Mouse (Mus musculus) left cerebral cortex, postnatal 25 days (tissue): ENCODE measurements around the gene Rab15. TPM values are rescaled to one million over a fixed set of nuclear protein-coding genes. Genes with fewer than 3 reads are reported as not detected.
"Not testable (repeated sequence)": the region's sequence is repeated elsewhere in the genome, so short reads cannot be mapped to it uniquely, and the experiment has no call there.

Experiments used
- DNase-seq, 2 experiments: peaks; one replicate each; pipeline ENCODE4 v3.0.0; 2022; ENCODE audit warnings: low spot score in 2 of 2, mixed read lengths in 1 of 2
- intact Hi-C: fragments of 180-260 bp; cut with DNase I; formaldehyde crosslinking; loops from one replicate; pipeline ENCODE4 v1.15.1; 2025
- total RNA-seq, 2 experiments: library from RNA; stranded (reverse); gene quantifications; 2 replicates each; pipeline ENCODE4 v1.2.3; 2021

Rab15 gene
- total RNA-seq, 2 experiments from 2014 or later: 267 to 271 TPM

GRCm38 (mm10) chr12:76822002-76822650, 582 bp downstream of the Rab15 start:
- DNase-seq: peak; percentile 42 to 53

GRCm38 (mm10) chr12:76820615-76821014, 2.1 kb downstream of the Rab15 start:
- intact Hi-C loops: loop anchor here (2.0 kb wide), 1 partner anchor 18 kb away; no protein-coding TSS in a partner anchor
- DNase-seq: no peak

More at GRCm38 (mm10) chr12:76822002-76822650, 582 bp downstream of the Rab15 start:
- intact Hi-C loops: no loop called here

DNA sequence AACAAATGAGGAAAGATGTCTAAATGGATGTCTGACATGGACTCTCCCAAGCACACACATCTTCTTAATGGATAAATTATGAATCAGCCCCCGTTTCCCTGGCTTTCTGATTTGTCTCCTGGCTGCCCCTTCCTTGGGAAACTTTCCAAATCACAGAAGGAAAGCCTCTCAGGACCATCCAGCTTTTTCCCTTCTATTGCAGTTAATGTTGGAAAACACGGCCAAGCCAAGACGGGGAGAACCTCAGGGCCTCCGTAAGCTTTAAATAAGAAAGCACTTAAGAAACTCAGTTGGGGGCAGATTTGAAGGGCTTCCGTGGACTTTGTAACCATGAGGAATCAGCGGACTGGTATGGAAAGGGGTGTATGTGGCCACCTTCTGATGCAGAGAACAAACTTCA, 2.9 kb downstream of the Rab15 start:
- intact Hi-C loops: loop anchor here (2.0 kb wide), 1 partner anchor 17 kb away; no protein-coding TSS in a partner anchor
- DNase-seq: no peak

GRCm38 (mm10) chr12:76818908-76819307, 3.8 kb downstream of the Rab15 start:
- intact Hi-C loops: no loop called here
- DNase-seq: peak; percentile 72 to 93

DNA sequence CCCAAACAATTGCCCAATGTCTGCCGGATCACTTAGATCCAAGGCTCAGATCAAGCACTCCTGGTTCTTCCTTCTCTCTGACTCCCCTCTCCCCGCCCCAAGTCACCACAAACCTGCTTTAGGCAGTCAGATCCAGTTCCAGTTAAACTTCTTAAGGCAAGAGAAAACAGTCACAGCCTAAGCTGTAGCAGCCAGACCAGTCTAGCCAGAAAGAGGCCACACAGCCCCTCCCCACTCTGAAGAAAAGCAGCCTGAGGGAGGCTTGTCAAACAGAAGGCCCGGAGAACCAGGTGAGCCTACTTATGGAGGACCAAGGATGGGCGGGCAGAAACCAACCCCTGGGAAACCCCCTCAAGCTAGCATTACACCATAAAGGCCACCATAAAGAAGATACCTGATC, 4.6 kb downstream of the Rab15 start:
- no peak for DNase-seq
- intact Hi-C loops: no loop called here

DNA sequence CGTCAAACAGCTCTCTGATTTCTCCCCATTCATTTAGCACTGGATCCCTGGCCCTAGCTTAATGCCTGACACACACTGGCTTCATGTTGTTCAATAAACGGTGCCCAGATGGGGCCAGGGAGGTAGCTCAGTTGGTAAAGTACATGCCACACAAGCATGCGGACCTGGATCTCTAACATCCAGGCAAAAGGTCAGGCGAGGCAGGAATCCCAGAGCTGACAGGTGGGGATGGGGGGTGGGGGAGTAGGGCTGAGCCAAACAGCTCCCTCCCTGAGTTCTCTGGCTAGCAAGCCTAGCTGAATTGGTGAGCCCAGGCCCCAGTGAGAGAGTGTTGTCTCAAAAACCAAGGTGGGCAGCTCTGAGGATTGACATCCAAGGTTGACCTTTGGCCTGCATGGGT, 5.5 kb downstream of the Rab15 start:
- intact Hi-C loops: no loop called here

DNA sequence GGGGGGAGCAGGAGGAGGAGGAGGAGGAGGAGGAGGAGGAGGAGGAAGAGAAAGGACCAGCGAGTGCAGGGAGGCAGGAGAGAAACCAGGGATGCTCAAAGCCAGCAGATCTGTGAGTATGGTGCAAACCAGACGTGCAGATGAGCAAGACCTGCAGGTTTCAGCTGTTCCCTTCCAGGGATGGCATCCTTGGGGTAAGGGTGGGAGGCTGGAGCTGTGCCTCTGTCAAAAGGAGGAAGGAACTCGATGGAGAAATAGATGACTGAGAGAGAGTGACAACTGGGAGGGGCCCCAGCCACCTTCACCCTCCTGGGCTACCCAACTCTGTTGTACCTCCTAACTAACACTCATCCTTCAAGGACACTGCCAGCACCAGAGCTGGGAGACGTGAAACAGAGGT, 6.0 kb downstream of the Rab15 start:
- DNase-seq: no peak
- intact Hi-C loops: no loop called here

More for the DNA sequence above, 5.5 kb downstream of the Rab15 start:
- no peak for DNase-seq

GRCm38 (mm10) chr12:76814120-76814519, 8.6 kb downstream of the Rab15 start:
- no peak for DNase-seq
- intact Hi-C loops: no loop called here

GRCm38 (mm10) chr12:76813543-76813942, 9.2 kb downstream of the Rab15 start:
- no peak for DNase-seq
- intact Hi-C loops: no loop called here

DNA sequence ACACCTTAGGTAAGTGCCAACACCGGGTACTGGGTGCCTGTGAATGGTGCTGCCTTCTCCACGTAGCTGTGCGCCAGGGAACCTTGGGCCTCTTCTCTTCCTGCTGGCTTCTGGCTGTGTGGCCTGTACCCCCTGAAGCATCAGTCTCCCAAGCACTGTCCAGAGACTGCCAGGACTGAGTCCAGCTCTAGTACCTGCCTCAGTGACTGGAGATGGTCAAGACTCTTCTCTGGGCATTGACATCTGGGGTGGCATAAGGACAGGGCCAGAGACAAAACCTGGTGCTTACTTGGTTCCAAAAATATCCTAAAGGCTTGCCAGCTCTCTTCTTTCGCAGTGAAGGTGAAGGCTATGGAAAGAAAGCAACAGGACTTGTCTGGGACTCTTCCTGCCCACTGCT, 11.7 kb downstream of the Rab15 start:
- DNase-seq: no peak
- intact Hi-C loops: no loop called here

DNA sequence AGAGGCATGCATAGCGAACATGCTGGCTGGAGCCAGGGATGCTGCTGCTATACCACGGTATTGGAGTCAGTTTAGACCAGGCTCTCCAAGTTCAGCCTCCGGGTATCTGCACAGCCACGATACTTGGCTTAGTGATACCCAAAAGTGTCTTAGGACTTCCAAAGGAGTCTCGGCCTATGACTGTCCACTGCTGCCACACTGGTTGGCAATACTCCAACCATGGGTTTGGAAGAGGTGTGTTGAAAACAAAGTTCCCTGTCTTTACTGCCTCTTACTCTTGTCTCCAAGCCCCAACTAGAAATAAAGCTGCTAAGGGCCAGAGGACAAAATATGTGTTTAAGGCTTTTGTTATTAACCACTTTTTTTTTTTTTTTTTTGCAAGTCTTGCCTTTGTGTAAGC, 12.2 kb downstream of the Rab15 start:
- DNase-seq: no peak
- intact Hi-C loops: no loop called here

DNA sequence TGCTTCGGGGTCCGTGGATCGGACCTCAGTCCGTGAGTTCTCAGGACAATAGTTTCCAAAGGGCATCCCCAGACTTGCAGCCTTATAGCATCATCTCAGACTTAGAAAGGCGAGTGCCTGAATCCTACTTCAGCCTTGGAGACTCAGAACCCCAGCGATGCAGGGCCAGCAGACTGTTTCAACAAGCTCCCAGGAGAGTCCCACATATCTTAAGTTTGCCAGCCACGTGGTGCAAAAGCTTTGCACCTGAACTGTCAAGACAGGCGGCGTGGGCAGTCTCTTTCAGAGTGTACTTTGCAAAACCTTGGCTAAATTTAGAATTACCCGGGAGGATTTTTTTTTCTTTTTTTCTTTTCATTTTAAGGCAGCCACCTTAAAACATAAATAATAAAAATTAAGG, 14.9 kb downstream of the Rab15 start:
- DNase-seq: peak; percentile 58 to 83
- intact Hi-C loops: no loop called here

DNA sequence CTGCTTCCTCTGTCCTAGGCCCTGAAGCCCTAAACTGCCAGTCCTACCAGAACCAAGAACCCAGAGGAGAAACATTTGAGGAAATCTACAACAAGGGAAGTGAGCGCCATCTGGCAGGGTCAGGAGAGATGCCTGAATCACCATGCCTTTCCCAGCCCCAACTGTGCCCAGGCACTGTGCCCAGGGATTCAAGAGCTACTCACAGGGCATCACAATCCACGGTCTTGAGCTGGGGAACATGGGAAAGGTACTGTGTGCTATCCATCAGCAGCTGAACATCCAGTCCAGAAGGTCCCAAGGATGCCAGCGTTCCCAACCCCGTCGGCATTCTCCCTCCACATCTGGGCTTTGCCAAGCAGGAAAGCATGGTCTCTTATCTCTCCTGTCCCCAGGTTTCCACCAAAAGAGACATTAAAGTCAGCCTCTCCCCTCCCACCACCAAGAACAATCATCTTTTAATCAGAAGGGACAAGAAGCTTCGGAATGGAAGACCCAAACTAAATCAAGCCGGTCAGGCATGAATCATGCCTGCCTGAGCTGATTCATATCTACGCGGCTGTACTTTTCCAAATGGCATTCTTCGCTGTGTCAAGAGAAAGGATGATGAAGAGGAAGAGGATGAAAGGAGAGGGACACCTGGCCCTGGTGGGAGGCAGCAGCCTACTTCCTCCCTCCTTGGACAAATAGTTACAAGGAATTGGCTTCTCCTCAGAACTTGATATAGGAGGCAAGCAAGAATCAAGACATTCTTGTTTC, 17.5 kb downstream of the Rab15 start:
- intact Hi-C loops: no loop called here
- DNase-seq: peak in 1 of 2 experiments; percentile 69

GRCm38 (mm10) chr12:76803700-76804252, 18.9 kb downstream of the Rab15 start:
- peak; percentile 50 to 68 for DNase-seq
- intact Hi-C loops: loop anchor here (2.0 kb wide), 1 partner anchor 17 kb away; no protein-coding TSS in a partner anchor

DNA sequence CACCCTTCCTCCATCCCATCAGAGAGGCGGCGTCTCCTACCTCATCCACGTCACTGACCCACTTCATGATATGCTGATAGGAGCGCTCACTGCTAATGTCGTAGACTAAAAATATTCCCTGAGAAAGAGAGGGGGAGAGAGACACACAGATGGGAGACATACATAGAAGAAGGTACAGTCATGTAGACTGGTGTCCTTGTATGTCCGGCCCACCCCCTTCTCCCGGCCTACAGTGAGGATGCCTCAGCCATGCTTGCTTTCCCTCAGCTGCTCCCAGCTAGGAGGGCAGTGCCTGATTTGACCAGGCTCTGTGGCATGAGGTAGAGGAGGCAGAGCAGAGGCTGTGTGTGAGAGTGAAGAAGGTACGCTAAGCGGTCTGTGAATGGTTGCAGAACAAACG, 19.7 kb downstream of the Rab15 start:
- intact Hi-C loops: loop anchor here (2.0 kb wide), 1 partner anchor 18 kb away; no protein-coding TSS in a partner anchor
- peak in 1 of 2 experiments; percentile 90 for DNase-seq

DNA sequence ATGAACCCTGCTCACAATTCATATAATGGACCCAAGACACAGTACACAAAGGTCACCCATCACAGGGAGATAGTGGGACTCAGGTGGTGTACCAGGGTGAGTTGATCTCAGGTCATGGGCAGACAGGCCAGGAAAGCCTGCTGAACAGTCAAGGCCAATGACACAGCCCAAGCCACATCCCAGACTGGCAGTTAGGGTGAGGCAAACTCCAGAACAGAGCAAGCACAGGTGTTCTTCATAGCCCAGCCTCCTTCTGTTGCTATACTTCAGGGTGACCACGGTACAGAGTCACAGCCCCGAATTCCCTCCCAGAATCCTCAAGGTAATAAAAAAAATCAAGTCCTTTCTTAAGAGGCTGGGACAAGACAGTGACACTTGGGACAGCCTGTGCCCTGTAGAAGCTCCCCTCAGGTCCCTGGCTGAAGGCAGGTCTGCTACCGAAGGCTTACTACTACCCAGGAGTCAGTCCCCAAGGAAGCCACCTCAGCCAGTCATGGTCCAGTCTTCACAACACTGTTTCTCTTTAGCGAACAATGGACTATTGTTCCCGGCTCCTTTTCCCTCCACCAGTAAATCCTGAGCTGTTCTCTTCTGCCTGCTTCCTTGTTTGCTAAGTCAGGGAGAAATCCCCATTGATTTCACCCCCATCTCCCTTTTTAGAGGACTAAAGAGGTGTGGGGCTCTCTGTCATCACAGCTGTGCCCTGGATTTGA, 24.5 kb downstream of the Rab15 start:
- intact Hi-C loops: no loop called here
- no peak for DNase-seq

DNA sequence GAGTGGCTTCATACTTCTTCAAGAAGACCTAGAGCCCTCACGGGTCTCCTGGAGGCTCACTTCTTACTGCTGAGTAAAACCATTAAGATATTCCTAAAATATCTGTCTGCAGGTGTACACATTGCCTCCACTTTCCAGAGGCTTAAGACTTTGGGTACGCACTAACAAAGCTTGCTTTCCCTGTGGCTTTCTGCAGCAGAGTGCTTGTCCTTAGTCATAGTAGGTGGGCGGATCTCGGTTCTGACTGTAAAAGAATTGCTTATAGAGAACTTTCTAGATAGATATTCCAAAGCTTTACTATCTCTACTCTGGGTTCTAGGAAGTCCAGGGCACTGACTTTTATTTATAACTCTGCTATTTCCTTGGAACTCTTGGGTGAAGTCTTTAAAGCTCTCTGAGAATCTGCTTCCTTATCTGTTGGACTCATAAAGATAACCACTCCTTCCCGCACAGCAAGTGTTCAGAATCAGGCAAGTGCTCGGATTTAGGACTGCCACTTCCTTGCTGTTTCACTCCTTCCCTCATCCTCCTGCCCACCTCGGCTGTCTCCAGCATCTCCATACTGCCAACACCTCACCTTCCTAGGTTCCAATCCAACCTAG, 25.7 kb downstream of the Rab15 start:
- DNase-seq: peak in 1 of 2 experiments; percentile 75
- intact Hi-C loops: no loop called here

GRCm38 (mm10) chr12:76795350-76795749, 27.4 kb downstream of the Rab15 start, which contains the start of gene Gpx2:
Gpx2 (minus strand) TSS chr12:76795554.
- no peak for DNase-seq
- intact Hi-C loops: no loop called here

DNA sequence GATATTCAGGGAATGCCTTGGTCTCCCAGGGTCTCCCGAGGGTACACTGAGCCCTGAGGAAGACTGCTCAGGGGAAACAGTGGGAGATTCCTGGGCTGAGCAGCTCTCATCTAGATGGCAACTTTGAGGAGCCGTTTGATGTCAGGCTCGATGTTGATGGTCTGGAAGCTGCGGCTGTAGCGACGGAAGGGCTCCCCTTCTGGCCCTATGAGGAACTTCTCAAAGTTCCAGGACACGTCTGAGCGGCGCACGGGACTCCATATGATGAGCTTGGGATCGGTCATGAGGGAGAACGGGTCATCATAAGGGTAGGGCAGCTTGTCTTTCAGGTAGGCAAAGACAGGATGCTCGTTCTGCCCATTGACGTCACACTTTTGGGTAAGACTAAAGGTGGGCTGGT, 30.2 kb downstream of the Rab15 start:
- DNase-seq, intact Hi-C loops: not testable (repeated sequence)
